Mouse (Mus musculus) embryo, embryonic 11 days (tissue): ENCODE measurements around the gene Mrpl54.

ENCODE experiments used
- DNase-seq: peaks from one replicate; pipeline ENCODE4 v3.0.0-alpha.2; 2015

The Mrpl54 gene

GRCm38 (mm10) chr10:81266211-81267105 is at the start of gene Mrpl54, which contains the start of gene Apba3:
Gene Mrpl54, minus strand, starts transcription at chr10:81266934.
Gene Apba3, plus strand, starts transcription at chr10:81266960.
- DNase-seq, result peak; percentile 100

DNA sequence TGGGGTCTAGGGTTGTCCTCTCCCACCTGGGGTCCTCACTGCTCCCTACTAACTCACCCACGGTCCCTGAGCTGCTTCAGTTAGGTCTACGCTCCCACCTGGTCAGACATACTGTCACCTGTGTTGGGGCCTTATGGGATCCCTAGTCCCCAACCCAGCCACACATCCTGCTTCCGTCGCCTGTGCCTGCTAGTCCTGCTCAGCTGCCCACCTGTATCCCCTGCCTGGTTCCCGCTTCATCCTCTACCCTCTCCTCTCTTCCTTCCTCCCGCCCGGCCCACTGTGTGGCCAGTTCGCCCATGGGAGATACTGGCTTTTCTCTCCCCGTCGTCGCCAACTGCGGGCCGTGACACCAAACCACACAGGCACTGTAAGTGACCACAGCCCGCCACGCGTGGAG is 48.9 kb upstream of the Mrpl54 start:
- no peak for DNase-seq

DNA sequence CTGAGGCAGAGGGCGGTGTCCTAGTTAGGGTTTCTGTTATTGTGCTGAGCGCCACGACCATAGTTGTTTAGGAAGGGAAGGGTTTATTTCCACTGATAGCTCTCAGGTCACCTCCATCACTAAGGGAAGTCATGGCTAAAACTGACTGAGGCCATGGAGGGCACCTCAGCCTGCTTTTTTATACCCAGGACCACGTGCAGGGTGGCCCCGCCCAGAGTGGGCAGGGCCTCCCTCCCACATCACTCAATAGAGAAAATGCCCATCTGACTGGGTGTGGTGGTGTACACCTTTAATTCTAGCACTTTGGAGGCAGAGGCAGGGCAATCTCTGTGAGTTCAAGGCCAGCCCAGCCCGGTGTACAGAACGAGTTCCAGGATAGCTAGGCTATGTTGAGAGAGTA is 47.5 kb upstream of the Mrpl54 start:
- DNase-seq, result no peak

- DNase-seq, result no peak
Observed at GRCm38 (mm10) chr10:81313581-81313980, 46.8 kb upstream of the Mrpl54 start.

DNA sequence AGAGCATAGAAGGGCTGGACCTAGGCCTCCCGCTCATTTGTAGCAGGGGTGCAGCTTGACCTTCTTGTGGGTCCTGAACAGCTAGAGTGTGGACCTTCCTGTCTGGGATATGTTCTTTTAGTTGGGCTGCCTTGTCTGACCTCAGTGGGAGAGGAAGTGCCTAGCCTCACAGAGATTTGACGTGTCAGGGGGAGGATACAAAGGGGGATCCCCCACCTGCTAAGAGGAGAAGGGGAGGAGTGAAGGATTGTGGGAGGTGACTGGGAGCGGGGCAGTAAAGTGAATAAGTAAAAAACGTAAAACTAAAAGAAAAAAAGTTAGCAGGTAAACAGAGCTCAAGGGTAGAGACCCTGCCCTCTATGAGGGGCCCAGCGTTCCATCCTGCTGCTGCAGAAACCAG is 42.8 kb upstream of the Mrpl54 start:
- DNase-seq, result no peak

- DNase-seq, result no peak
Observed at GRCm38 (mm10) chr10:81306837-81307682, 40.3 kb upstream of the Mrpl54 start.

- no peak for DNase-seq
Observed at GRCm38 (mm10) chr10:81306173-81306668, 39.5 kb upstream of the Mrpl54 start.

DNA sequence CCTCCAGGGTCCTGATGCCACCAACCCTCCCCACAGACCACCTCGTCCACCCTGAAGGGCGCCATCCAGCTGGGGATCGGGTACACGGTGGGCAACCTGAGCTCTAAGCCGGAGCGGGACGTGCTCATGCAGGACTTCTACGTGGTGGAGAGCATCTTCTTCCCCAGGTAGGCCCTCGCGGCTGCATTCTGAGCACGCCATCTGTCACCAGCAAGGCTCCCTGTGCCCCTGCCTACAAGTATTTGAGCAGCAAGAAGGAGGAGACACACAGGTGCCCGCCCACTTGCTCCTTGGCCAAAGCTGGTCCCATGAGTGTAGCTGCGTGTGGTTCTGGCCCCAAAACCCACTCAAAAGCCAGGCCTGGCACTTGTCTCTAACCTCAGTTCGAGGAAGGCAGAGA is 38.9 kb upstream of the Mrpl54 start:
- DNase-seq, result no peak

- peak; percentile 64 for DNase-seq
Observed at GRCm38 (mm10) chr10:81304597-81305238, 38.0 kb upstream of the Mrpl54 start.

DNA sequence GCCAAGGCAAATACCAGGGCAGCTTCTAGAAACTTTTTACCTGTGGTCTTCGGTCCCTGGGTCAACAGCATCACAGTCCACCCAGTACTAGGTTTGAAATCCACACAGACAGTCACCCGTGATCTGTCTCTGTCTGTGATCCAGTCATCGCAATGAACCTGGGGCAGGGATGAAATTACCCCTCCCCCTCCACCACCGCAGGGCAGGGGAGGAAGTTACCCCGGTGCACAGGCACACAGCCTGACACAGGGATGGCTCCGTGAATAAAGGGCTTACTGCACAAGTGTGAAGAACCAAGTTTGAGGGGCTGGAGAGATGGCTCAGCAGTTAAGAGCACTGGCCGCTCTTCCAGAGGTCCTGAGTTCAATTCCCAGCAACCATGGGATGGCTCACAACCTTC is 37.0 kb upstream of the Mrpl54 start:
- no peak for DNase-seq

- no peak for DNase-seq
Observed at GRCm38 (mm10) chr10:81303258-81303657, 36.5 kb upstream of the Mrpl54 start.

DNA sequence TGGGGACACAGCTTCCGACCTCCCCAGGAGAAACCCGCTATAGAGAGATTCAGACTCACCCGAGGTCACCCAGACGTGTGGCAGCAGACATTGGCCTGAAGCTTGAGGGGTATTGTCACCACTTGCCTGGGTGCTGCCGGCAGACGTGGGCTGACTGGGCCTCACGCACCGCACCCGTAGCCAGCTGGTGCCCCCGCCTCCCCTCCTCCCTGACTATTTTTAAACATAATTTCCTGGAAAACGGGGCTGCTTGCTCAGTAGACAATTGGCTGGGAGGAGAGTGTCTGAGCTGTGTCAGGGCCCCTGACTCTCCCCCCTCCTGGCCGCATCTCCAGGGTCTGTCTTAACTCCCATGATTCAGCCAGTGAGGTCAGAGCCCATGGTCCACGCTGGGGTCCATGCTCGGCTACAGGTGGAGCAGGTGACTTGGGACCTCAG is 36.1 kb upstream of the Mrpl54 start:
- DNase-seq, result no peak

DNA sequence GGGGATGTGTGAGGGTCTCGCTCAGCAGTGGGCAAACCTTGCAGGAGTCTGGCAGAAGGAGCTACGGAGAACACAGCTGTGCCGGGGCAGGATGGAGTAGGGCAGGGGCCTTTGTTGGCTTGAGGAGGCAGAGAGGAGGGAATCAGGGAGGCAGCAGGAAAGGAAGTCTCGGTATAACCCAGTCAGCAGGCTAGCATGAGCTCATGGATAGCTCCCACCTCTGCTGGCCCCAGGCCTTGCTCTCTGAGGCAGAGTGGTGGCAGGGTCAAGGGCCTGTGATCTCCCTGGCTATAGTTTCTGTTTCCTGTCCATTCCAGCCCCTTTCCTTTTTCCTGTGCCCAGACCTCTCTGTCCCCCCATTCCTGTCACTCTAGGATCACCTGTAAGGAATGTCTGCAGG is 35.6 kb upstream of the Mrpl54 start:
- no peak for DNase-seq

GRCm38 (mm10) chr10:81301321-81301720 is 34.6 kb upstream of the Mrpl54 start:
- no peak for DNase-seq

- DNase-seq, result no peak
Observed at GRCm38 (mm10) chr10:81300352-81300907, 33.7 kb upstream of the Mrpl54 start.

DNA sequence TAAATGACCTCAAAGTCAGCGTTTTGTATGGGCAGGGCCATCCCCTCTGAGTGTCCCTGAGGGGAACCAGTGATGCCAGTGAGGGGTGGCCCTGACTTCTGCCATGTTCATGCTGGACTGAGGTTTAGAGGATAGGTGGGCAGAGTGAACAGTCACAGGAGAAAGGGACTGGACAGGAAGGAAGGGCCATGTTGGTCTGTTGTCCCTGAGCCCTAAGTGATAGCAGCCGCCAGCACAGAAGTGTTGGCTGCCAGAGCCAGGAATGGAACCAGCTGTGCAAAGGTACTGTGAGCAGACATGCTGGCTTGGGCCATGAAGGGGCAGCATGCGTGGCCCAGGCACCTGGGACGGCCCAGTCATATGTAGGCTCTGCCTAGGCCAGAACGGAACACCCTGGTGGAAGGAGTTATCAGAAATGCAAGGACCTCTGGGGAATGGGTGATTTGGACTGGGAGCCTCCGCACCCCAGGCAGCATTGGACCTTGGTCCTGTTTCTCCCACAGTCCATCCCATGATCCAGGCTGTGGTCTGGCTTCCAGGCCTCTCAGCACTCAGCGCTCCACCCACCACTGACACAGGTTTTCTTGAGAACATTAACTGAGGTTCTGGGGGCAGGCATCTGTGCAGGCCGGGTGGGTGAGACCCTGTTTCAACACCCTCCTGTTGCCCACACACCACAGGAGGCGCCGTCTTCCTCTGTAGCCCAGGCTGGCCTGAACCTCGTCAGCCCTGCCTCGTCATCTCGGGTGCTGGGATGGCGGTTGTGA is 33.0 kb upstream of the Mrpl54 start:
- no peak for DNase-seq

DNA sequence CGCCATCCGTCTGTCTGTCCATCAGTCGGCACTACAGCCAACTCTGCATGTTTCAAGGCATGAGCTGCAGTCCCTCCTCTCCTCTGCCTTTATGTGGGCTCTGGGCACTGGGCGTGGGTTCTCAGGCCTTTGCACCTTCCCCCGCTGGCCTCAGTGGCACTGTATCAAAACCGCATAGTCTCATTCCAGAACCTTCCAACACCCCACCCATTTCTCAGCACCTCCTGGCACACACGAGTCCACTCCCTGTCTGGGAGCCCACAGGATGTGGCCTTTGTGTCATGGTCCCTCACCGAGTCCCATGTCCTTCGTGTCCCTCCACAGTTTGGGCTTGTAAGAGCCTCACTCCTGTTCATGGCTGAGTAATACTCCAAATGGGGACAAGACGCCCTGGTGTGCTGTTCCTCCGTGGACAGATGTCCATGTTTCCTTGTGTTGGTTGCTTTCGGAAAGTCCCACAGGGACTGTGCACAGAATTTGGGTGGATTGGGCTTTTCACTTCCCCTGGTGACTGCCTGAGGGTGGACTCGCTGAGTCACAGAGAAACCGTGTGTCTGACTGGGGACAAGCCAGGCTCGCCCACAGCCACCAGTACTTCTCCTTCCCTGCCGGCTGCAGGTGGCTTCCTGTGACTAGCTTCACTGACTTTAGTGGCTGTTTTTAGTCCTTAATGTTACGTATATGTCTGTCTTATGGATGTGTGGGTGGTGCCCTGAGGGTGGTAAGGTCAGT is 31.8 kb upstream of the Mrpl54 start:
- DNase-seq, result no peak

DNA sequence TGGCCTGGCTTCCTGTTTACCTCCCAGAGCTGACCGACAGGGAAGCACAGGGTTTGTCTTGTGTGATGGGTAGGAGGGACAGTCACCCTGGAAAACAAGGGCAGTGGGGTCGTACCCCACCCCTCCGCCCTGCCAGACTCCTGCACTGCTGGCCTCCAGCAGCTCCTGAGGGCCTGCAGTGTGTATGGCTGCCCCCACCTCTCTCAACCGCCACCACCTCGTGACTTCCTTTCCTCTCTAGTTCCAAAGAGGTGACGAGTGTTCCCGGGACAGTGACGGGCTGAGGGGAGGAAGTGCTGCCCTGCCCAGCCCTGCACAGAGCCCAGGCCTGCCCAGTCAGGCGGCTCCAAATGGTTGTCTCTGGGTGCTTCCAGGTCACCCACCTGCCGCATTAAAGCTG is 31.1 kb upstream of the Mrpl54 start:
- DNase-seq, result no peak

- no peak for DNase-seq
Observed at GRCm38 (mm10) chr10:81297246-81297645, 30.5 kb upstream of the Mrpl54 start.

DNA sequence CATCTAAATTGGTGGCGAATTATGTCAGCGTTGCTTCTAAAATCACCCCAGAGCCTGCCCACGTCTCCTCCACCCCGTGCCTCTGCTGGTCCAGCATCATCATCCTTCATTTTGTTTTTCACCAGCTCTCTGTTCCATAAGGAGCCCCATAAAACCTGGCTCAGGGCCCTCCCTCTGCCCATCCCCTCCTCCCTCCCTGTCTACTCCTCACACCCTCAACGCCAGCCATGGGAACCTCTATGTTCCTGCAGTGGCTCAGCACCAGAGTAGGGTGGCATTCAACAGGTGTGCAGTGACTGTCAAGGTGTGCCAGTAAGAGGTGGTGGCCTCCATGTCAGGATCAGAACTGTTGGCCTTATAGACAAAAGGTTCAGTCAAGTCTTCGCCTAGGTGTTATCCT is 28.5 kb upstream of the Mrpl54 start:
- no peak for DNase-seq

- DNase-seq, result no peak
Observed at GRCm38 (mm10) chr10:81294442-81294841, 27.7 kb upstream of the Mrpl54 start.
